Mouse (Mus musculus) liver, embryonic 14 days (tissue): ENCODE data around the gene Olfr987. TPM values are rescaled to one million over a fixed set of nuclear protein-coding genes. Genes with fewer than 3 reads are reported as not detected.

Experiments used
- polyA plus RNA-seq: library from polyadenylated mRNA; depleted of rRNA; stranded (reverse); fragments of >200 nt; gene quantifications from 2 replicates; pipeline ENCODE4 v1.2.3, GENCODE M21; 2012; rRNA removed

The Olfr987 gene
- not detected in 2 replicates for polyA plus RNA-seq

DNA sequence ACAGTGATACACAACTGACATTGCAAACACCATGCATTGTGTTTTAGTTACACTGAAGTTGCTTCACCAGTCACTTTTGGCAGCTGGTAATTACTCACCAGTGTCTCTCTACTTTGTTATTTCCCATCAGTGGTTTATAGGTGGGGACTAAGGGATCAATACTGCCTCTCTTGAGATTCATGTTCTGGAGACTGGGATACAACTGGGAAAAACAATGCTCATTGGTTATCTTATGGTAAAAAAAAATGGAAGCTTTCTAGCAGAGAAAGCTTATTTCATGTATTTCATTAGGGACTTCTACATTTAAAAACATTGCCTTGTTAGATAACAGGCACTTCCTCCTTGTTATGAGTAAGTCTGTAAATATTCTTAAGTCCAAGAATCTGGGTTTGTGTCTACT is at the start of gene Olfr987:
Olfr987 (minus strand) TSS at position 101 of the 400 bp plus-strand sequence.

DNA sequence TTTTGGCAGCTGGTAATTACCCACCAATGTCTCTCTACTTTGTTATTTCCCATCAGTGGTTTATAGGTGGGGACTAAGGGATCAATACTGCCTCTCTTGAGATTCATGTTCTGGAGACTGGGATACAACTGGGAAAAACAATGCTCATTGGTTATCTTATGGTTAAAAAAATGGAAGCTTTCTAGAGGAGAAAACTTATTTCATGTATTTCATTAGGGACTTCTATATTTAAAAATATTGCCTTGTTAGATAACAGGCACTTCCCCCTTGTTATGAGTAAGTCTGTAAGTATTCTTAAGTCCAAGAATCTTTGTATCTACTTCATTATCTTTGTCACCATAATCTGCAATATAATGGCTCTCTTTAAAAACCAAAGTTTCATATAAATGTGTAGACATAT is 24.0 kb upstream of the Olfr987 start, which contains the start of gene Olfr988:
Olfr988 (minus strand) TSS at position 101 of the 400 bp plus-strand sequence.

Other genes with a start within 250 kb of the Olfr987 start
- gene Aplnr, start 203.1 kb downstream of the Olfr987 start, polyA plus RNA-seq = 0.75 and 0.87 TPM in 2 replicates
- 0.06 and 0.09 TPM in 2 replicates for gene Lrrc55, start 142.1 kb downstream of the Olfr987 start, polyA plus RNA-seq
- gene Olfr988, start 23.9 kb upstream of the Olfr987 start, polyA plus RNA-seq = not detected in 2 replicates
- not detected in 2 replicates for gene Olfr992, start 70.2 kb upstream of the Olfr987 start, polyA plus RNA-seq
- not detected in 2 replicates for gene Olfr993, start 75.6 kb upstream of the Olfr987 start, polyA plus RNA-seq
- not detected in 2 replicates for gene Olfr994, start 97.1 kb upstream of the Olfr987 start, polyA plus RNA-seq
- gene Olfr995, start 104.3 kb upstream of the Olfr987 start, polyA plus RNA-seq = not detected in 2 replicates
- not detected in 2 replicates for gene 4833423E24Rik, start 179.7 kb upstream of the Olfr987 start, polyA plus RNA-seq
- not detected in 2 replicates for gene Olfr996, start 239.9 kb upstream of the Olfr987 start, polyA plus RNA-seq
- not detected in 2 replicates for gene Olfr998, start 249.6 kb upstream of the Olfr987 start, polyA plus RNA-seq